Mouse (Mus musculus) brain, embryonic 18.5 days (tissue): ENCODE measurements around the gene Dcaf10.
"Not testable (repeated sequence)": the region's sequence is repeated elsewhere in the genome, so short reads cannot be mapped to it uniquely, and the experiment has no call there.

Experiments used
- DNase-seq: peaks from one replicate; pipeline ENCODE4 v3.0.0-alpha.2; 2012; ENCODE audit warnings: low read depth, low spot score

Gene Dcaf10

GRCm38 (mm10) chr4:45341669-45342249, at the start of gene Dcaf10:
Gene Dcaf10 (plus strand): TSS chr4:45342101.
- DNase-seq: peak; percentile 66

GRCm38 (mm10) chr4:45296662-45297564, 45.0 kb upstream of the Dcaf10 start, which contains the start of gene Trmt10b:
Gene Trmt10b (plus strand): TSS chr4:45297127.
- DNase-seq: peak; percentile 39

- no peak for DNase-seq
Measured at GRCm38 (mm10) chr4:45305536-45305935, 36.4 kb upstream of the Dcaf10 start.

- no peak for DNase-seq
Measured at GRCm38 (mm10) chr4:45308046-45308445, 33.9 kb upstream of the Dcaf10 start.

GRCm38 (mm10) chr4:45308606-45309005, 33.3 kb upstream of the Dcaf10 start:
- DNase-seq: no peak

- DNase-seq: no peak
Measured at GRCm38 (mm10) chr4:45311056-45311455, 30.8 kb upstream of the Dcaf10 start.

GRCm38 (mm10) chr4:45320159-45320816, 21.6 kb upstream of the Dcaf10 start:
- DNase-seq: peak; percentile 57

GRCm38 (mm10) chr4:45331139-45331538, 10.8 kb upstream of the Dcaf10 start:
- no peak for DNase-seq

- no peak for DNase-seq
Measured at GRCm38 (mm10) chr4:45332466-45332865, 9.4 kb upstream of the Dcaf10 start.

- no peak for DNase-seq
Measured at GRCm38 (mm10) chr4:45341226-45341625, 675 bp upstream of the Dcaf10 start.

GRCm38 (mm10) chr4:45342286-45343155, 620 bp downstream of the Dcaf10 start, which contains the start of gene Exosc3:
Gene Exosc3 (minus strand): TSS chr4:45342732.
- DNase-seq: no peak

GRCm38 (mm10) chr4:45356653-45357052, 14.8 kb downstream of the Dcaf10 start:
- DNase-seq: no peak

GRCm38 (mm10) chr4:45371261-45371660, 29.4 kb downstream of the Dcaf10 start:
- no peak for DNase-seq

- DNase-seq: no peak
Measured at GRCm38 (mm10) chr4:45374879-45375278, 33.0 kb downstream of the Dcaf10 start.

- no peak for DNase-seq
Measured at GRCm38 (mm10) chr4:45376573-45376972, 34.7 kb downstream of the Dcaf10 start.

GRCm38 (mm10) chr4:45380903-45381580, 39.1 kb downstream of the Dcaf10 start:
- DNase-seq: not testable (repeated sequence)

GRCm38 (mm10) chr4:45382133-45382532, 40.2 kb downstream of the Dcaf10 start:
- DNase-seq: not testable (repeated sequence)

- not testable (repeated sequence) for DNase-seq
Measured at GRCm38 (mm10) chr4:45387296-45387695, 45.4 kb downstream of the Dcaf10 start.

GRCm38 (mm10) chr4:45392099-45392498, 50.2 kb downstream of the Dcaf10 start:
- DNase-seq: no peak

GRCm38 (mm10) chr4:45392572-45392971, 50.7 kb downstream of the Dcaf10 start:
- DNase-seq: no peak

GRCm38 (mm10) chr4:45392994-45393393, 51.1 kb downstream of the Dcaf10 start:
- DNase-seq: no peak
